Mouse (Mus musculus): ENCODE measurements around the gene Xpa.
A peak's percentile ranks its signal among the peaks of the same experiment; 100 is the strongest.

Gene Xpa

DNA sequence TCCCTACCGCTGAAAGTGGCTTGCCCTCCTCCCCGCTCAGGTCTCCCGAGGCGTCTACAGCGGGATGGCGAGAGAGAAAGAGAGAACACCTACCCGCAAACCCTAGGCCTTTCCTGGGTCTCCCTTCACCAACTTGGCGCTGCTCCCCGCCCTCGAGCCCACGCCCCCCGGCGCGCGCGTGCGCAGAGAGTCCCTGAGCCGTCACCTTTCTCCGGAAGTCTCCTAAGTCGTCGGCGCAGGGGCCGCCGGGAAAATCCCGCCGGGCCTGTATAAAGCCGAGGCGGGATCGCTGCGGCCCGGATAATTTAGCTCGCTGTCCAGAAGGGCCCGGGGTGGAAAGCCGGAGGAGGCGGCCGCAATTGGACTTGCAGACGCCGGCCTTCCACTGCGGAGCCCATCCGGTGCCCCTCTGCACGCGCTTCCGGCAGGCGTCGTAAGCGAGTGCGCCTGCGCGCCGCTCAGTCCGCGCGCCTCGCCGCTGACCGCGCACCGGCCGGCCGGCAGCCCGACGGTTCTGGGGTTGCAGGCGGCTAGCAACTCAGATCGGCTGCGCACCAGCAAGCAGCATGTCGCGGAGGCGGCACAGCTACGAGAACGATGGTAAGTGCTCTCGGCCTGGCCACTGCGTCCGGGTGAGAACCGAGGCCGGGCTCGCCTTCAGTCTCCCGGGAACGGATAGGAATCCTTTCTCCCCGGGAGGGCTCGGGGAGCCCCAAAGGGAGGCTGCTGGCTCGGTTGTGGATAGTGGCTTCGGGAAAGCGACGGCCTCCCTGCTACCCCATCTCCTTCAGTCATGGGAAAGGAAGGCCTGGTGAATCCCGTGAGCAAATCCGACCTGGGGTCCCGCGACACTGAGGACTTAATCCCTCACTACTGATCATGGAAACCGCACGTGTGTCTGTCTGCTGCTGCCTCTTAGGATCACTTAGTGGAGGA is 57.6 kb downstream of the Xpa start, which contains the start of the genes Ncbp1 and Tstd2:
Ncbp1 (plus strand) TSS at position 327 of the 936 bp plus-strand sequence.
Tstd2 (minus strand) TSS at position 408 of the 936 bp plus-strand sequence.
- DNase-seq, result peak; percentile 90

DNA sequence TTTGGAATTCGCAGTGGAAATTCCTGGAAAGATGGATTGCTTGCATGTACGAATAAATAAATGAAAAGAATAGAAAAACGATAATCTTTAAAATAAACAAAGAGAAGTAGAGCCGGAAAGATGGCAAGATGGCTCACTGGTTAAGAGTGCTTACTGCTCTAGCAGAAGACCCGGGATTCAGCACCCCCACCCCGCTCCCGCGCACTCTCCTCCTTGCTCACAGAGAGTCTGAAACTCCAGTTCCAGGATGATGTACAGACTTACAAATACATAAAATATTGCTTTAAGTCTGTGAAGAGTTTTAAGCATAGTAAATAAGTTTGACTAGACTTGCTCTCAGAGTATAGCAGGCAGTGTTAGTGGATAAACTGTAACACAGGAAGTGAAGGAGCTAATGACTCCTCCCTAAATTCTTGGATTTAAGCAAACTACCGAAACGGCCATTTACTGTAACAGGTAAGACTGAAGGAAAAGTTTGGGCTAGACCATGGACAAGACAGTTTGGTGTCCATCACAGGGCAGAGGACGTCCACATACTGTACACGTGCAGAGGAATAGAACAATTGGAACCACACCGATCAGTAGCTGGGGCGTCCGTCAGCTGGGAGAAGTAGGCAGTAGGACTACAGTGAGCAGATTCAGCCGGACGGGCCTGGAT is 58.4 kb downstream of the Xpa start:
- no peak for DNase-seq

DNA sequence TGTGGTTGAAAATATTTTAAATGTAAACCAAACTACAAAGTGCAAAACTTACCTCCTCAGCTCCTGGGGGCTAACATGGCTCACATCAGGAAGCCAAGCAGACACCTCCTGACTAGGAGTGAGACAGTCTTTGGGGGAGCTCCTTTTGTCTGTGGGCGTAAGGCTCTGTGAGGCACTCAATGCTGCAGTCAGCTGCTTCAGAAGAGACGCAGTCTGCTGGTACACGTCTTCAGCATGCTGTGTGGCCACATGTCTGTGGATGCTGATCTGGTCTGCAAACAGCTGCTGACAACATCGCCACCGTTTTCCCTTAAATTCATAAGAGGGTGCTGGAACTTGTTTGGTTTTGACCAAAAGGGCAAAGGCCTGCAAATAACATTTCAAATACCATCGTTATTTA is 64.3 kb downstream of the Xpa start:
- no peak for DNase-seq

DNA sequence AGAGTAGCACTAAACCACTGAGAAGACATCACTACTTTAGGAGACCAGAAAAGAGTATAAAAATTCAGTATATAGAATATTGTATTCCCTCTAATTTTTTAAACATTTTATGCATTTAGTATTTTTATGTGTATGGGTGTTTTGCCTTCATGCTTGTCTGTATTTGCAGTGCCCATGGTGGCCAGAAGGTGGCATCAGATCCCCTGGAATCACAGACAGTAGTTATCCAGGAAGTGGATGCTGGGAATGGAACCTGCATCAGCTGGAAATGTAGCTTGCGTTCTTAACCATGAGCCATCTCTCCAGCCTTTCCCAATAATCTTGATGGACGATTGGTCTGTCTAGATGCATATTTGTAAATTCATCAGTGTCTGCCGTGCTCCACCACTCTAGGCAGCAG is 65.9 kb downstream of the Xpa start:
- DNase-seq, result no peak

GRCm38 (mm10) chr4:46129311-46130004 is 66.7 kb downstream of the Xpa start:
- no peak for DNase-seq

- peak; percentile 89 for DNase-seq
Measured at GRCm38 (mm10) chr4:46126541-46126940, 69.6 kb downstream of the Xpa start.

- DNase-seq, result no peak
Measured at GRCm38 (mm10) chr4:46123358-46123757, 72.8 kb downstream of the Xpa start.

GRCm38 (mm10) chr4:46120767-46121166 is 75.3 kb downstream of the Xpa start:
- no peak for DNase-seq

- no peak for DNase-seq
Measured at GRCm38 (mm10) chr4:46119514-46120094, 76.5 kb downstream of the Xpa start.

GRCm38 (mm10) chr4:46117536-46117935 is 78.6 kb downstream of the Xpa start:
- no peak for DNase-seq

GRCm38 (mm10) chr4:46116544-46117175 is 79.5 kb downstream of the Xpa start:
- peak; percentile 89 for DNase-seq

DNA sequence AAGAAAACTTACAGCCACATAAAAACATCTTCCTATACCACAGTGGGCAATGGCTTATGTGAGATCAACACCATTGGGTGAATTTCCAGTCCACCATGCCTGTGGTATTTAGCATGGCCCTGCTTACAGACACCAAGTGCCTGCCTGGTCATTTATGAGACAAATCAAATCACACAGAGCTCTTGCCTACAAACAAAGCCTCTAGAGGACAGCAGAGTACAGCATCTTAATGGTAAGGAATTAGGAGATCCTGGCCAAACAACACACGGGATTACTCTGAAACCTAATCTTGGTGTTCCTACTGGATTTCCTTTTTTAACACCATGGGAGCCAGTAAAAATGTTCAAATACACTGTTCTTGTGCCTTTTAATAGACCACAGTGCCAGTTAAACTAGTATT is 80.8 kb downstream of the Xpa start:
- DNase-seq, result no peak

- peak; percentile 73 for DNase-seq
Measured at GRCm38 (mm10) chr4:46111361-46111760, 84.8 kb downstream of the Xpa start.

DNA sequence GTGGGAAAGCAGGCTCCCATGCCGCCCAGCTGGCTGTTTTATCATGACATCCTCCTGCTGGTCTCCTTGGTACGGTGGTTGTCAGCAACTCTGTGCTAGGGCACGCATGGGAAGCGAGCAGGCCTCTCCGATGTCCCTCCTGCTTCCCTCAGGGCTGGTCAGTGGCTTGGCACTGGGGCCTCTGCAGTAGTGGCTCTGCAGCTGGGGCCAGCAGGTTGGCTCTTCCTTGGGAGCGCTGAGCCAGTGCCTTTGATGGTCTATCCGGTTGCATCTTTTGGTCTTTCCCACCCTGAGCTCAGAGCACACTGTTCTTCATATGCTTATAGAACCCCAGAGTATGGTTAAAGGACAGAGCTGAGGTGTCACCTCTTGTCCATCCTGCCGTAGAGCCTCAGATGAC is 86.0 kb downstream of the Xpa start:
- no peak for DNase-seq

All from cerebellum, adult 9-10 months (tissue).